Mouse (Mus musculus) liver, embryonic 15.5 days (tissue): ENCODE results near the gene Flt4. TPM values are rescaled to one million over a fixed set of nuclear protein-coding genes. Genes with fewer than 3 reads are reported as not detected.
A peak's percentile ranks its signal among the peaks of the same experiment; 100 is the strongest.

Experiments used
- ATAC-seq: fragments of 200-750 bp; cut with Nextera tagmentation; 2 replicates; pipeline ENCODE4 v1.8.0; 2017; ENCODE audit warnings: moderate number of reproducible peaks, mild to moderate bottlenecking, moderate library complexity; ENCODE audit not compliant: insufficient read depth
- H3K27ac ChIP-seq: fragments of 300-500 bp; sonication (generic); replicated peaks from 2 replicates; pipeline ENCODE4 v1.5.1; 2015; ENCODE audit warnings: mild to moderate bottlenecking, inconsistent platforms
- H3K27me3 ChIP-seq: fragments of 300-500 bp; sonication (generic); 2 replicates; pipeline ENCODE4 v1.6.1; 2015; ENCODE audit warnings: mild to moderate bottlenecking, inconsistent platforms
- H3K36me3 ChIP-seq: fragments of 300-500 bp; sonication (generic); replicated peaks from 2 replicates; pipeline ENCODE4 v1.6.1; 2015; ENCODE audit warnings: moderate library complexity, mild to moderate bottlenecking, inconsistent platforms
- H3K4me1 ChIP-seq: fragments of 300-500 bp; sonication (generic); replicated peaks from 2 replicates; pipeline ENCODE4 v1.6.1; 2015; ENCODE audit warnings: inconsistent platforms
- H3K4me2 ChIP-seq: fragments of 300-500 bp; sonication (generic); 2 replicates; pipeline ENCODE4 v1.6.1; 2015; ENCODE audit warnings: moderate library complexity, mild to moderate bottlenecking, inconsistent platforms
- H3K4me3 ChIP-seq: fragments of 300-500 bp; sonication (generic); replicated peaks from 2 replicates; pipeline ENCODE4 v1.5.1; 2015; ENCODE audit warnings: mild to moderate bottlenecking, inconsistent platforms
- H3K9ac ChIP-seq: fragments of 300-500 bp; sonication (generic); 2 replicates; pipeline ENCODE4 v1.6.1; 2015; ENCODE audit warnings: moderate library complexity, mild to moderate bottlenecking, inconsistent platforms
- H3K9me3 ChIP-seq: fragments of 300-500 bp; sonication (generic); replicated peaks from 2 replicates; pipeline ENCODE4 v1.6.1; 2016; ENCODE audit warnings: inconsistent platforms
- WGBS: fragments of 180-500 bp; shearing (Covaris S2); methylation state at CpG from one replicate; pipeline ENCODE4 v1.1.7; 2015; ENCODE audit warnings: mixed read lengths; ENCODE audit not compliant: insufficient replicate concordance; 5-methylcytosine and 5-hydroxymethylcytosine counted together
- polyA plus RNA-seq: library from polyadenylated mRNA; unstranded; fragments of >200 nt; fragmentation: Nextera tagmentation; extraction: Ambion mirVana; gene quantifications from 2 replicates; pipeline ENCODE4 v1.2.1, GENCODE M21; 2015

The Flt4 gene
- polyA plus RNA-seq, 1 experiment from 2014 or later: 2.9 TPM

DNA sequence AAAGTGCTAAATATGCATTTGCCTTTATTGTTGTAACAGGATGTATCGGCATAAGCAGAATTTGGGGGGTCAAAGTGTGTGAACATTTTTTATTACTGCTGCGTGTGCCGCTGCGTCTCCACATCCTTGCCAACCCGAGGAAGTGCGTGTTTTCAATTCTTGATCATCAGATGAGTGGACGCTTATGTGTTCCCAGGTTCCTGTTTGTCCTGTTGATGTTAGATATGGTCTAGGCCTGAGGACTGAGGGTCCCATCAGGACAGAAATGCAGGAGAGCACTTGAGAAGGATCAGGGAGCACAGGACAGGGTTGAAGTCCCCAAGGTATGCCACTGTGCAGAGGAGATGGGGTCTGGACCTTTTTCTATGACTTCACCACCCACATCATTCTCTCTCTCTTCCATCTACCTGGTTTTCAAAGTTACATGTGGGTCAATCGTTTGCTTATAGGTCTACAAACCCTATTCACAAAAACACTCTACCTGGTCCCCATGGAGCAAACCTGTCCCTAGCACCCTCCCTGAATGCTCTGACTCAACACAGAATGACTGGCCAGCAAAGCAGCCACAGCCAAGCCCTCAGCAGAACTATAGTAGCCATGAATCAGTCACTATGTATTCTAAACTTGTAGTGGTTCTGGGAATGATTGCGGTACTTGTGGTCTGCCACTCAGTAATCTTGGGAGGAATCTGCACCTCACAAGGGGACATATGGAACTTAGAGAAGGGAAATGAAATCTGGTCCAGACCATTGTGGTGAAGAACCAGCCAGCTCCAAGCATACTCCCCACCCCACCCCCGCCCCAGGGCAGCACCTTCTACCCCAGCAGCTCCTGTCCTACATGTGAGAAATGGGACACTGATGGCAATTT lies 7.0 kb downstream of the Flt4 start:
- H3K27me3 ChIP-seq: peaks cover 37% of the 10 kb centered on the region
- 62% methylated on average over 10 of the region's 10 CpGs for WGBS
- ATAC-seq: no peak
- H3K27ac ChIP-seq: no peak overlapping the region
- no peak overlapping the region for H3K4me3 ChIP-seq
- H3K4me1 ChIP-seq: peaks cover 4% of the 10 kb centered on the region; the same call in 1 of the 2 replicates
- H3K4me2 ChIP-seq: no peak overlapping the region
- no peak overlapping the region for H3K9ac ChIP-seq
- no peaks in the 10 kb centered on the region for H3K9me3 ChIP-seq
- H3K36me3 ChIP-seq: no peaks in the 10 kb centered on the region

DNA sequence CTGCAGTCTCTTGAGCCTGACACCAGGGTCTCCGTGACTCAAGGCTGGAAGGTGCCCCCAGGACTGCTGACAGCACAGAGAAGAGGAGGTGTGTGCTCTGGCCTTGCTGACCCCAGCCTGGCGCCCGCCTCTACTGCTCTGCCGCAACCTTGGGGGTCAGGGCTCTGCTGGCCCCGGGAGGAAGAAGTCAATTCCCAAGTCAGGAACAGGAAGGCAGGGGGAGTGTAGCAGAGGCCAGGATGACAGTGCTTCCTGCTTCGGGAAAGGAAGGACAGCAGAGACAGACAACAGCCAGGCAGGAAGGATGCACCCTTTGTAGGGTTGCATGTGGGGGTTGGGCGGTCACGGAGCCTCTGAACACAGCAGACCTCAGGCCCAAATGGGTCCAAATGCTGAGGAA lies 9.4 kb downstream of the Flt4 start:
- H3K4me3 ChIP-seq: no peak overlapping the region
- H3K27me3 ChIP-seq: peaks cover 22% of the 10 kb centered on the region; the same call in 1 of the 2 replicates
- peaks cover 1% of the 10 kb centered on the region; the same call in 1 of the 2 replicates for H3K4me1 ChIP-seq
- peak; percentile 25; the same call in 1 of the 2 replicates for ATAC-seq
- no peak overlapping the region for H3K9ac ChIP-seq
- no peaks in the 10 kb centered on the region for H3K36me3 ChIP-seq
- H3K9me3 ChIP-seq: no peaks in the 10 kb centered on the region
- H3K27ac ChIP-seq: no peak overlapping the region
- no peak overlapping the region for H3K4me2 ChIP-seq
- 33% methylated on average over 8 of the region's 8 CpGs for whole genome bisulfite sequencing

DNA sequence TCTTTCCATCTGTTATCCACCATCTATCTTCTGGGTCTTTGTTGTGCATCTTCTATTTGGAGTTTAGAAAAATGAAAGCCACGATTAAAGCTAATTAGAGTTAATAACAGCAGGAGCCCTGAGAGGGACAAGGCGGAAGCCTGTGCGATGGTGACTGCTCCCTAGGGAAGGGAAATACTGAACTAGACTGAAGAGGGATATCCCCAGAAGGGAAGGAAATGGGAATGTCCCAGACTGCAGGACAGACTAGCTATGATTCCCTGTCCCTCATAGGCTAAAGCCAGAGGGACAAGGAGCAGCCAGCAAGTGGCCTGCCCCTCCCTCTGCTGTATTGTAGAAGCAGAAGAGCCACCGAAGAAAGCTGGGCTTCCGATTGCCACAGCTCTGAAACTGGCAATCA lies 12.9 kb downstream of the Flt4 start:
- Histone ChIP-seq H3K4me2 (no peak overlapping the region), H3K4me3 (no peak overlapping the region), H3K27ac (no peak overlapping the region), H3K36me3 (no peaks in the 10 kb centered on the region), H3K9me3 (no peaks in the 10 kb centered on the region), H3K9ac (no peak overlapping the region), H3K27me3 (no peaks in the 10 kb centered on the region; the same call in 1 of the 2 replicates), H3K4me1 (no peaks in the 10 kb centered on the region; the same call in 1 of the 2 replicates)
- ATAC-seq: no peak
- WGBS: 64% methylated on average over 5 of the region's 5 CpGs

DNA sequence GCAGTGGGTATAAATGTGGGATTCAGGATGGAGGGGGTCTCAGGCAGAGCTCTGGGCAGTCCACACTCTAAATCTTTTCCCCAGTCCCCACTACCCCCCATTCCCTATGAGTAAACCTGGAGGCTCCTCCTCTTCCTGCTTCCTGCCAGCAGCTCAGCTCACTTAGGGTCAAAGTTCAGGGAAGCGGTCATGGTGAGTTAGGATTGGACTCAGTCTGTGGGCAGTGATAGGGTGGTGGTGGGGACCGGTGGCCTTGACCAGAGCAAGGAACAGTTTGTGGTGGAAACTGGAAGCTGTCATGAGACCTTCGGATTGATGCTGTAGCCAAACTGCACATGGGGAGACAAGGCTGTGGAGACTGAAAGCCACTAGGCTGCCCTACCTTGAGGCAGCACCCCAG lies 15.1 kb downstream of the Flt4 start:
- Histone ChIP-seq H3K9me3 (no peaks in the 10 kb centered on the region), H3K27me3 (no peaks in the 10 kb centered on the region; the same call in 1 of the 2 replicates), H3K4me1 (no peaks in the 10 kb centered on the region; the same call in 1 of the 2 replicates), H3K9ac (no peak overlapping the region), H3K36me3 (no peaks in the 10 kb centered on the region), H3K4me2 (no peak overlapping the region), H3K27ac (no peak overlapping the region), H3K4me3 (no peak overlapping the region)
- no peak for ATAC-seq
- WGBS: 54% methylated on average over 3 of the region's 3 CpGs

DNA sequence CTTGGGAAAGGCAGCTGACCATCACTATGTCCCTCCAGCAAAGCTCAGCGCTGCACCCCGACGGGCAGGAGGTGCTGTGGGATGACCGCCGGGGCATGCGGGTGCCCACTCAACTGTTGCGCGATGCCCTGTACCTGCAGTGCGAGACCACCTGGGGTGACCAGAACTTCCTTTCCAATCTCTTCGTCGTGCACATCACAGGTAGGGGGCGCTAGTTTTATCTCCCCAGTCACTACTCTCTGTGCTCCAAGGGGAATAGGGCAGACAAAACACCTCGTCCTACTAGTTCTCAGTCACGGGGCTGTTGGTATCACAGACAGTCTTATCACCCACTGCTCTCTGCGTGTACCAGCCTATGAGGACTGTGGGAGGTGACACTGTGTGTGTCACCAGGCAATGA lies 16.8 kb downstream of the Flt4 start:
- H3K4me3 ChIP-seq: no peak overlapping the region
- WGBS: 64% methylated on average over 15 of the region's 15 CpGs

DNA sequence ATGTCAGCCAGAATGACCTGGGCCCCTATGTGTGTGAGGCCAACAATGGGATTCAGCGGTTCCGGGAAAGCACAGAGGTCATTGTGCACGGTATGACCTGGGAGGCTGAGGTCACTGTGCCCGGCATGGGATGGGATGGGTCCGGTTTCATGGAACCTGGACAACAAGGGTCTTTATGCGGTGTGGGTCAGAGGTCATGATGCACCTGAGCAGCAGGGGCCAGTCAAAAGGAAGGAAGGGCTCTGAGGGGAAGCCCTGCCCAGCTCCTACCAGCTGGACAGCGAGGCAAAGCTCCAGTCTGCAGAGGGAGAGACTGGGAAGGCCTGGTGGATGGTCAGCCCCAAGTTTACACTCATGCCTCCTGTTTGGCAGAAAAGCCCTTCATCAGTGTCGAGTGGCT lies 17.7 kb downstream of the Flt4 start:
- 67% methylated on average over 8 of the region's 8 CpGs for WGBS
- ATAC-seq: no peak
- Histone ChIP-seq H3K27ac (no peak overlapping the region), H3K4me3 (no peak overlapping the region), H3K4me1 (no peaks in the 10 kb centered on the region; the same call in 1 of the 2 replicates), H3K9me3 (no peaks in the 10 kb centered on the region), H3K9ac (no peak overlapping the region), H3K36me3 (no peaks in the 10 kb centered on the region), H3K27me3 (no peaks in the 10 kb centered on the region; the same call in 1 of the 2 replicates), H3K4me2 (no peak overlapping the region)

More for the DNA sequence above, 16.8 kb downstream of the Flt4 start:
- Histone ChIP-seq H3K9me3 (no peaks in the 10 kb centered on the region), H3K27ac (no peak overlapping the region), H3K9ac (no peak overlapping the region), H3K4me2 (no peak overlapping the region), H3K4me1 (no peaks in the 10 kb centered on the region; the same call in 1 of the 2 replicates), H3K27me3 (no peaks in the 10 kb centered on the region; the same call in 1 of the 2 replicates), H3K36me3 (no peaks in the 10 kb centered on the region)
- no peak for ATAC-seq

DNA sequence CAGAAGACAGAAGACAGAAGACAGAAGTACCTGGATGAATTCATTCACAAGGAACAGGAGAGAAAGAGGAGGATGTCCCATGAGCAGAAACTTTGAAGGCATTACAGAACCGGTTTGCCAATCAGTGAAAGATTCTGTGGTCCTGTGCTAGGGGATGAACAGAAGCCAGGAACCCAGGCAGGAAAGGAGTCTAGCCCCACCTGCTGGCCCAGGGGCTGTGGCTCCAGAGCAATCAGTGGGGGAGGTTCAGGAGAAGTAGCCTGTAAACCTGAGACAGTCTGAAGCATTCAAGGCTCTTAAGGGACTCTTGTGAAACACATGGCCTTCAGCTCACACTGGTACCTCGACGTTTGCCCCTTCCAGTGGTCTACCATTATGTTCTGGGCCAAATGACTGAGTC lies 22.1 kb downstream of the Flt4 start:
- H3K4me2 ChIP-seq: no peak overlapping the region
- no peaks in the 10 kb centered on the region for H3K9me3 ChIP-seq
- H3K9ac ChIP-seq: no peak overlapping the region
- H3K27me3 ChIP-seq: peaks cover 32% of the 10 kb centered on the region
- no peak overlapping the region for H3K27ac ChIP-seq
- 22% methylated on average over 3 of the region's 3 CpGs for WGBS
- H3K4me3 ChIP-seq: no peak overlapping the region
- H3K4me1 ChIP-seq: peaks cover 5% of the 10 kb centered on the region; the same call in 1 of the 2 replicates
- no peaks in the 10 kb centered on the region for H3K36me3 ChIP-seq
- ATAC-seq: no peak

DNA sequence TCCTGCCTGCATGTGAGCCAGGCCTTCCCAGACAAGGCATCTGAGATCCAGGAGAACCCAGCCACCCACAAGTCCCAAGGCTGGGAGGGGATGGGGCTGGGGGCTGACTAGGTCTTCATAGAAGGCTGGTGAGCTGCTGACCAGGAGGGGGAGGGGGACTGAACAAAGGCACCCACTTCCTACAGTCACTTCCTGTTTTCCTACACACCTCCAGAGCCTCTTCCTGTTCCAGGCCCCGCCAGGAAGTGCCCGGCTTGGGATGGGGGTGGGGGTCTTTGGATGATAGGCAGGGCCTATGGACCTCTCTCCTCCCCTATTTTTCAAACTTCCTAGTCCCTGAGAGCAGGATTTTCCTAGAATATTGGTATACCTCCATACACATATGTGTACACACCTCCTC lies 23.2 kb downstream of the Flt4 start:
- WGBS: 8% methylated on average over 2 of the region's 2 CpGs
- Histone ChIP-seq H3K4me2 (no peak overlapping the region), H3K27ac (no peak overlapping the region), H3K4me1 (peaks cover 5% of the 10 kb centered on the region; the same call in 1 of the 2 replicates), H3K9ac (no peak overlapping the region), H3K4me3 (no peak overlapping the region), H3K9me3 (no peaks in the 10 kb centered on the region), H3K27me3 (peaks cover 42% of the 10 kb centered on the region), H3K36me3 (no peaks in the 10 kb centered on the region)
- no peak for ATAC-seq

DNA sequence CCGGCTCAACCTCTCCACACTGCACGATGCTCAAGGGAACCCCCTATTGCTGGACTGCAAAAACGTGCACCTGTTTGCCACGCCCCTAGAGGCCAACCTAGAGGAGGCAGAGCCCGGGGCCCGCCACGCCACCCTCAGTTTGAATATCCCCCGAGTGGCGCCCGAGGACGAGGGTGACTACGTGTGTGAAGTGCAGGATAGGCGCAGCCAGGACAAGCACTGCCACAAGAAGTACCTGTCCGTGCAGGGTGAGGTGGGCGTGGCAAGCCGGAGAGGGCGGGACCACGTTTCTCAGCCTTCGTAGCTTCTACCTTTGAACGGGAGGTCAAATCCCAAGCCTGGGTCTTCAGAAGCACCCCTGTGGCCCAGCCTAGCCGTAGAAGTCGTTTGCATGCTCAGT lies 25.0 kb downstream of the Flt4 start:
- Histone ChIP-seq H3K4me1 (peaks cover 5% of the 10 kb centered on the region; the same call in 1 of the 2 replicates), H3K9me3 (no peaks in the 10 kb centered on the region), H3K27ac (no peak overlapping the region), H3K9ac (no peak overlapping the region), H3K36me3 (no peaks in the 10 kb centered on the region), H3K4me2 (peak overlapping the region; percentile 27; the same call in 1 of the 2 replicates), H3K4me3 (no peak overlapping the region), H3K27me3 (peaks cover 50% of the 10 kb centered on the region)
- ATAC-seq: no peak
- 40% methylated on average over 22 of the region's 22 CpGs for WGBS

DNA sequence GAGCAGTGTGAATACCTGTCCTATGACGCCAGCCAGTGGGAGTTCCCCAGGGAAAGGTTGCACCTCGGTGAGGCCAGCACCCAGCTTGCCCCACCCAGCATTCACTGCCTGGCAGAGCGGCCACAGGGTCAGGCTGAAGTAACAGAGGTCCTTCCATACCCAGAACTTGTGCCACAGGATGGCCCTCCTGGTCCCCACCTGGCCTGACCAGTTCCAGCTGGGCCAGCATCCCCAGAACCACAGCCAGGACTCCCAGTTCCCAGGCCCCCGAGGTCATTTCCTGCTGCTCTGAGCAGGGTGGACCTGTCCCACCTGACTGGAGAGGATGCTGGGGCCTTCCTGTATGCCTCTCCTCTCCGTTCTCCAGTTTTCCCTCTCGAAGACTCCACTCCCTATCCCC lies 26.6 kb downstream of the Flt4 start:
- peaks cover 50% of the 10 kb centered on the region for H3K27me3 ChIP-seq
- no peaks in the 10 kb centered on the region for H3K36me3 ChIP-seq
- H3K27ac ChIP-seq: no peak overlapping the region
- H3K4me2 ChIP-seq: no peak overlapping the region
- 63% methylated on average over 6 of the region's 6 CpGs for WGBS
- no peak overlapping the region for H3K4me3 ChIP-seq
- ATAC-seq: no peak
- H3K4me1 ChIP-seq: peaks cover 5% of the 10 kb centered on the region; the same call in 1 of the 2 replicates
- H3K9ac ChIP-seq: no peak overlapping the region
- H3K9me3 ChIP-seq: no peaks in the 10 kb centered on the region

DNA sequence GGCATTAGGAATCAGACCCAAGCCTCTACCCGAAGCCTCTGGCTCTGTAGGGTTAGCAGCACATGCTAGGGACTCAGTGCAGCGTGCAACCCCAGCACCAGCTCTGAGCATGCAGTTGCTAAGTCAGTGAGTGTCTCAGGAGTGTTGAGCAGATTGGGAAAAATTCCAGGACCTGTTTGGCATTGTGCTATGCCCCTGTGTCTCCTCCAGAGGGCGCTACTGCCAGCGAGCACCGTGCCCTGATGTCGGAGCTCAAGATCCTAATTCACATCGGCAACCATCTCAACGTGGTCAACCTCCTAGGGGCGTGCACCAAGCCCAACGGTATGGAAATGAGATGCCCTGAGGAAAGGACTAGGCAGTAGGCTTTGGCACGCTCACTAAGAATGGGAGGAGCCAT lies 27.4 kb downstream of the Flt4 start:
- Histone ChIP-seq H3K27ac (no peak overlapping the region), H3K27me3 (peaks cover 50% of the 10 kb centered on the region), H3K9me3 (no peaks in the 10 kb centered on the region), H3K9ac (no peak overlapping the region), H3K36me3 (no peaks in the 10 kb centered on the region), H3K4me1 (peaks cover 5% of the 10 kb centered on the region; the same call in 1 of the 2 replicates), H3K4me2 (no peak overlapping the region), H3K4me3 (no peak overlapping the region)
- no peak for ATAC-seq
- 15% methylated on average over 11 of the region's 11 CpGs for WGBS
